Mouse (Mus musculus): ENCODE results near the gene Actb.
"Not testable (repeated sequence)": the region's sequence is repeated elsewhere in the genome, so short reads cannot be mapped to it uniquely, and the experiment has no call there.

Gene Actb

DNA sequence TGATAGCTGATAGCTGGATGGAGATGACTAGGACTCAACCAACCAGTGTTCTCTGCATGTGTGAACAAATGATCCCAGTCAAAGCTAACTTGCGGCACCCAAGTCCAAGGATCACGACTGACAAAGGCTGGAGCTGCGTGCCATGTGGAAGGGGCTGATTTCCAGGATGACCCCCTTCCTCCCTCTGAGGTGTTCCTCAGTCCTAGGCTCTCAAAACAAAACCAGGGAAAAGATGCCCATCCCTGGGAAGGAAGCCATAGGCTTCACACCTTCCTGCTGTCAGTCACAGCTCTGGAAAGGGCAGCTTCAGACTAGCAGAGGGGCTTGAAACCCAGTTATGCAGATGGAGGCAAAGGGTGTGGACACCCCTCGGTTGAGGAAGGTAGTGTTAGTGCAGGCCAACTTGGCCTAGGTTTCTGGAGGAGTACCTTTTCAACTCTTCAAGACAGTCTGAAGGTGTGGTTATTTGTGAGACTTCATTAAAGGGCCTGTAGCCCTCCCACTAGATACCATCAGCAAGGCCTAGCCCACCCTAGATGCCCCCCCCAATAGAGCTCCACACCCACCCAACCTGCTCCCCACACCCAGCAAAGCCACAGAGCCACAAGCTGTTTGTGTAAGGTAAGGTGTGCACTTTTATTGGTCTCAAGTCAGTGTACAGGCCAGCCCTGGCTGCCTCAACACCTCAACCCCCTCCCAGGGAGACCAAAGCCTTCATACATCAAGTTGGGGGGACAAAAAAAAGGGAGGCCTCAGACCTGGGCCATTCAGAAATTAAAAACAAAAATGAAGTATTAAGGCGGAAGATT, 3.8 kb downstream of the Actb start:
- DNase-seq (ENCODE audit: low read depth, low spot score), result no peak

DNA sequence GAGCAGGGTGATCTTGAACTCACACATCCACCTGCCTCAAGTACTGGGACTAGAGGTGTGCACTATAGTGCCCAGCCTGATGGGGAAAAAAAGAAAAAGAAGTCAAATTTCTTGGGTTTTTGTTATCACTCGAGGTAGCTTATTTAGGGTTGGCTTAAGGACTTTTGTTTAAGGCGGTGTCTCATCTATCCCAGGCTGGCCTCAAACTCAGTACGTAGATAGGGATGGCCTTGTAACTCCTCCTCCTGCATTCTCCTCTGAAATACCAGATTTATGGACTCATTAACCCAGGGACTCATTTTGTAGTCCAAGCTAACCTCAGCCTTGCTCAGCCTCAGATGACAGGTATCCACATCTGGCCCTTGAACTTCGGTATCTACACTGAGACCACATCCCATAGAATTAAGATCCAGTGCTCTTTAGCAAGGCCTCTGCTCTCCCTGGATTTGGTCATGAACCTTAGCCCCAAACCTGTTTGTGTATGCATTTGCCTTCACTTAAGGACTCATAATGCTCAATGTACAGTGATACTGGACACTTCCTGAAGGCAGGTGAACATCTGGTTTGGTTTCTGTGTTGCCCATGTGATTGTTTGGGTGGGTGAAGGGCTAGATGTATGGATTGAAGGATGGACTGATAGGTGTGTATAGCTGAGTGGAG, 4.6 kb downstream of the Actb start:
- no peak for DNase-seq (ENCODE audit: low read depth, low spot score)

DNA sequence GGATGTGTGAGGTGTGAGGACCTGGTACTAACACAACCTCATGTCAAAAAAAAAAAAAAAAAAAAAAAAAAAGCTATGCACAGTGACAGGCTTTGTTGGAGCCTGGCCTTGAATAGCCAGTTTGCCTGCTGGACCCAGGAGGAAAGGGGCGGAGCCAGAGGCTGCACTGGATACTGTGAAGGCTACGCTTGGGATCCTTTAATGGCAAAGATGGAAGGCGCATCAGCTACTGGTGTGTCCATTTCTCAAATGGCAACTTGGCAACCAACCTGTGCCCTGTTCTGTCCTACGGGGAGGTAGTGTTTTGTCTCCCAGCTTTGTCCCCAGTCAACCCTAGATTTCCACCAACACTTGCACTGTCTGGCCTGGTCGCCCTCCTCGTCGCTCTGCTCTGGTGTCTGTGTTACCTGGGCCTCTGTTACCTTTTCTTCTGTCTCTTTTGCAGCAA, 5.2 kb downstream of the Actb start:
- no peak for DNase-seq (ENCODE audit: low read depth, low spot score)

DNA sequence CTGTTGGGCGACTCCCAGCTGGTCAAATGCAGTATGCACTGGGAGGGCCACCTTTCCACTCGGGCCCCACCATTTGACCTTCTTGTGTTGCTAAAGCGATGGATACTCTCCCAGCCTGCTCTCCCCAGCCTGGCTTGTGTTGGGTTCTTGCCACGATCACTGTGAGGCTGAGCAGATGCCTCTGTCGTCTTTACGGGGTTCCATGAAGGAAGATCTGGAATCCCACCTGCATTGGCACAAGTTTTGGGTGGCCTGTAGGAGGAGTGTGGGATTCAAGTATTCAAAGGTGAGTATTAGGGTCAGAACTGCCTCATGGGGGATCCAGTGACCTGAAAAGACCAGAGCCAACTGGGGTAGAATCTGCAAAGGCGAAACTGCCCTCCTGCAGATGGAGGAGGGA, 5.9 kb downstream of the Actb start:
- DNase-seq (ENCODE audit: low read depth, low spot score), result no peak

DNA sequence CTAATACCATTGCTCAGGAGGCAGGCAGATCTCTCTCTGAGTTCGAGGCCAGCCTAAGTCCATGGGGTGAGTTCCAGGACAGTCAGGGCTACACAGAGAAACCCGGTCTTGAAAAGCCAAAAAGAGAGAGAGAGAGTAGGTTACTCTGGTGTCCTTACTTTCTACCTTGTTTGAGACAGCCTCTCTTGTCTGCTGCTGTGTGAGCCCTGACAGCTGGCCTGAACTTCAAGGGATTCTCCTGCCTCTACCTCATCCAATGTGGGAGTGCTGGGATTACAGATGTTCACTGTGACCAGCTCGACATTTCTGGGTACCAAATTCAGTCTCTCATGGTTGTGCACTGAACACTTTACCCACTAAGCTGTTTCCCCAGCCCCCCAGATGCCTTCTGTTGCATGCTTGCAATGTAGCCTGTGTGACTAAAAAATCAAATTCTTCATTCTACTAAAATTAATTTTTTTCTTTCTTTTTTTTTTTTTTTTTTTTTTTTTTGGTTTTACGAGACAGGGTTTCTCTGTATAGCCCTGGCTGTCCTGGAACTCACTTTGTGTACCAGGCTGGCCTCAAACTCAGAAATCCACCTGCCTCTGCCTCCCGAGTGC, 6.5 kb downstream of the Actb start:
- DNase-seq (ENCODE audit: low read depth, low spot score), result no peak

DNA sequence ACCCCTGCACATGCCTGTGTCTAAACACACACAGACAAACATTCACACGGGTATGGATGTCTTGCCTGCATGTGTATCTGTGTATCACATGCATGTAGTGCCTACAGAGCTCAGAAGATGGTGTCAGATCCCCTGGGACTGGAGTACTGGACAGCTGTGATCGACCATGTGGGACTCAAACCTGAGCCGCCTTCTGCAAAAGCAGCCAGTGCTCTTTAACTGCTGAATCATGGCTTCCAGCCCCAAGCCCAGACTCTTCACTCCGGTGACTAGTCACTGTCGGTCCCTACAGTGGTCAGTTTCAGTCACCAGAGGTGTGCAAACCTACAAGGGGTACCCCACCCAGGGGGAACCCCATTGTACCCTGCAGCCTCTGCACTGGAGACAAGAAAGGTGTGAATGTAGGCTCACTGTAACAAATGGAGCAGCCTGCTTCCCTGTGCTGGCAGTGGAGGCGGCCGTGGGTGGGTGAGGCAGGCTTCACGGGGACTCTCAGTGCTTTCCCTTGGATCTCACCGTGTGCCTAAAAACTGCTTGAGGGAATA, 7.4 kb downstream of the Actb start:
- DNase-seq (ENCODE audit: low read depth, low spot score), result no peak

DNA sequence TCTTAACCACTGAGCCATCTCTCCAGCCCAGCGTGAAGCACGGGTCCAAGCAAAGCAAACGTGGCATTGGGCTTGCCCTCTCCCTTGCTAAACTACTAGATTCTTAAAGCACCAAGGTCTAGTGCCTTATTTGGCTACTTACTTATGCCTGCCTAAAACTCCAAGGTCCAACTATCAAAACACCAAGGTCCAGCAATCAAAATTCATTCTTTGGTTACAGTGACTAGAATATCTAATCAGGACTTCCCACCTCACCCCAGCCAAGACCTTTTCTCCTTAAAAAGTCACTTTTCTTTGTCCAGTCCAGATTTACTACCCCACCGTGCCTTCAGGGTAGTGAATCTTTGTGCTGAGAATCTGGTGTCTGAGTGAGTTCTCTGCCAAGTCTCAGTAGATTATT, 8.2 kb downstream of the Actb start:
- no peak for DNase-seq (ENCODE audit: low read depth, low spot score)

DNA sequence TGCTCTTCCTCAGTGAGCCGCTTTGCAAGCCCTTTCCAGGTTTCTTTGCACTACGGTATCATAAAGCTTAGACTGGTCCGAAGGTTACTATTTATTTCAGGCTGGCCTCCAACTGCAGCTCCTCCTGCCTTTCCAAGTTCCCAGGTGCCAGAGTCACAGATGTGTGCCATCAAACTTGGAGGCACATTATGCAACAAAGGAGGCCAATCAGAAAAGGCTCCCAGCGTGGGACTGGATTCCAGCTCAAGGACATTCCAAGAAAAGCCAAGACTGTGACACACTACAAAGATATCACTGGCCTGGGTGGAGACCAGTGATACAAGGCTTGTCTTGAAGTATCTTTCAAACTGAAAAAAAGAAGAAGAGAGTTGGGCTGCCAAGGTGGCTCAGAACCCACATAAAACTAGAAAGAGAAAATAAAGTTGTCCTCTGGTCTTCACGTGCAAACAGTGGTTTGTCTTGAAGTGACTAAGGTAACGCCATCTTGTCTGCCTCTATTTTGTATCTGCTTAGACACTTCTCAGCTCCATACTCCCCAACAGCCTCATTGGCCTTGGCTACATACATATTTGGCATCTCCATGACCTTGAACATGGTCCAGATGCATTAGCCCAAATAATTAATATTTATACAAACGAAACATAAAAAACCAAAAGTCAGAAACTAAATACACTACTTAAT, 8.8 kb downstream of the Actb start:
- DNase-seq (ENCODE audit: low read depth, low spot score), result no peak

DNA sequence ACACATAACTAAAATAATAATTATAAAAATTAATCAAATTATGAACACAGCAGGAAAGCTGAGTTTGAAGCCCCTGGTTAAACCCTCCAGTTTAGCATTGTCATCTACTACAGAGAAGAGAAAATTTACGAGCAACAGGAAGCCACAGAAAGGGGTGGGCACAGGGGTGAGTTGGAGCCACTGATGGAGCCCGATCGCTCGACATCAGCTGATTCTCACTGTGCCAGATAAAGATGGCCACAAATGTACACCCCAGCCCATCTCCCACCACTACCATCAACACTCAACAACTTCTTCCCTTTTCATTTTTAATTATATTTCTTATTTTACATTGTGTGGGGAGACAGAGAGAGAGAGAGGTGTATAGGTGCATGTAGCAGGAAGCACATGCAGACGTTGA, 9.8 kb downstream of the Actb start:
- no peak for DNase-seq (ENCODE audit: low read depth, low spot score)

DNA sequence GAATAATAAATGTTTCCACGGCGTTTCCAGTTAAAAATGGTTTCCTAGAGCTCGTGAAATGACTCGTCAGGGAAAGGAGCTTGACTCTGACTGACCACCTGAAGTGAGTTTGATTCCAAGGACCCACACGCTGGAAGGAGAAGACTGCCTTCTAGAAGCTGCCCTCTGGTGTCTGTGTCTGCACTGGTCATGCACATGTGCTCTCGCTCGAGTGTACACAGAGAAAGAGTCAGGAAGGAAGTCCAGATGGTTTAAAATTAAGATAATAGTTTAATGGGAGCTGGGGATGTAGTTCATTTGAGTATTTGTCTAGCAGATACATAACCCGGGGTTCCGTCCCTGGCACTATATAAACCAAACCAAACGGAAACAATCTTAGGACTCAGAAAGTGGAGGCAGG, 10.4 kb downstream of the Actb start:
- DNase-seq (ENCODE audit: low read depth, low spot score), result no peak

DNA sequence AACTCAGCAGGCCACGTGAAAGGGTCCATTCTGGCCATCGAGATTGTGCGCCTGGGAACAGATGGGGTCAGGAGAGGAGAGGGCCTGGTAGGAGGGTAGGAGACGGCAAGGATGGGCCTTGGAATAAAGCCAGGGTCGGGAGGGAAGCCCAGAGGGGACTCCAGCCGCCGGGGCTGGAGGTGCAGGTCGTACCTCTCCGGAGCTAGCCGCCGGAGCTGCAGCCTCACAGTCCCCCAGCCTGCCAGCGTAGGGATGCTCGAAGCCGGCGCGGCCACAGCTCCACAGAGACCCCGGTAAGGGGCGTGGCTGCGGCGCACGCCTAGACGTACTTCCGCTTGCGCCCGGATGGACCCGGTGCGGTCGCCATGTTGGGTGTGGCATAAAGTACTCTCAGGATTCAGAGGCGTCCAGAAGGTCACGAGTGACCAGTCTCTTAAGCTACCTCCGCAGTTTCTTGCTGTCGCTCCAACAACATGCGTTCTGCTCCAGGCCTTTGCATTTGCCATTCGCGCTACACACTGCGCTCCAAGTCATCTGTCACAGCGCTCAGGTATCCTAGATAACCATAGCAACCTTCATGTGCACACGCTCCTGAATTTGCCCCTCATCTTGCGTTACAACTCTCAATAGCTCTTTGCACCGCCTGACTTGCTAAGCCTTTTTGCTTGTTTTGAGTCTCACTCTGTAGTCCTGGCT, 11.5 kb downstream of the Actb start, which contains the start of gene Fbxl18:
TSS of gene Fbxl18 (minus strand) at position 504 of the 696 bp plus-strand sequence.
- DNase-seq (ENCODE audit: low read depth, low spot score), result peak; percentile 84

DNA sequence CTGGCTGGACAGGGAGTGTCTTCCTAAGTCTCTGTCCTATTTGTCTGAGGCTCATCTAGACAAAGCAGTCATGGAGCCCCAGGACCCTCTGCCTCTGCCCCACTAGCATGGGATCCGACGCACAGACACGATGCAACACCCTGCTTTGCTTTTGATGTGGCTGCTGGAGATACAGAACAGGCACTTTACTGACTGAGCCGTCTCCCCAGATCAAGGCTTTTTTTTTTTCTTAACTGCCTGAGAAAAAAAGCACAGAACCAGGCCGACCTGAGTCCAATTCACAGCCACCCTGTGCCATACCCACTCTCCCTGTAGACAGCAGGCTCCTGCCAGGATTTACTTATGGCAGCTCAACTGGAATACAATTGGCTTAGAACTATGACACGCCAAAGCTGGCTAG, 15.2 kb downstream of the Actb start:
- no peak for DNase-seq (ENCODE audit: low read depth, low spot score)

DNA sequence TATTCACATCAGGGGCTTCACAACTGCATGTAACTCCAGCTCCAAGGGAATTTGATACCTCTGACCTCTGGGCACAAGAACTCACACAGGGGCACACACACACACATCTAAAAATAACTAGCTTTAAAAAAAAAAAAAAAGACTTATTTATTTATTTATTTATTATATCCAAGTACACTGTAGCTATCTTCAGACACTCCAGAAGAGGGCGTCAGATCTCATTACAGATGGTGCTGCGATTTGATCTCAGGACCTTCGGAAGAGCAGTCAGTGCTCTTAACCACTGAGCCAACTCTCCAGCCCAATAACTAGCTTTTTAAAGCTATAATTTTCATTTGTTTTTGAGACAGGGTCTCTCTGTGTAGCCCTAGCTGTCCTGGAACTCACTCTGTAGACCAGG, 19.0 kb downstream of the Actb start:
- DNase-seq (ENCODE audit: low read depth, low spot score), result not testable (repeated sequence)

DNA sequence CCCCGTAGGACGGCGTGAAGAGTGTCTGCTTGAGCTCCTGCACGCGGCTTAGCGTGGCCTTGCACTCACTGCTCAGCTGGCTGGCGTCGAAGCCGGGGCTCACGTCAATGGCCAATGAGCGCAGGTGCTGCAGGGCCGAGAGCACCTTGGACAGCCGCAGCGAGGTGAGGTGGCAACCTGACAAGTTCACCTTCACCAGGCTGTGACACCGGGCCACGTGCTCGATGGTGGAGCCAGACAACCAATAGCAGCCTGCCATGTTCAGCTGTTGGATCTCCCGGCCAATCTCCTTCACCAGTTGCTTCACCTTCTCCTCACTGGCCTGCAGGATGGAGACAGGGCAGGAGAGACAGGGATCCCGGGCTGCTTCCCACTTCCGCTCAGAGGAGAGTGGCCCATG, 19.8 kb downstream of the Actb start:
- no peak for DNase-seq (ENCODE audit: low read depth, low spot score)

DNA sequence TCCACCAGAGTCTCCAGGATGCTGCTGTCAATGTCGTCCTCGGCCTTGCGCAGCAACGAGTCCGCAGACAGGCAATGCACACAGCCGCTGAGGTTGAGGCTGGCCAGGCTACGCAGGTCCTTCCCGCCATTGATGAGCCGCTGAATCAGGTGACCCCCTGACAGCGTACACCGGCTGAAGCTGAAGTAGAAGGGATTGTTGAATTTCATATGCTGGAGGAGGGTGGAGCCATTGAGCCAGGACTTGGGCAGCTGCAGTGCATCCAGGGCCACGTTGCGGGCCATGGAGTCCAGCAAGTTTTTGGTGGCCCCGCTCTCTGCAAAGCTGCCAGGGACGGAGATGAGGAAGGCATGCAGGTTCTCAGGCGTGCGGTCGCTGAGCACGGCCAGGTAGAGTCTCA, 20.4 kb downstream of the Actb start:
- no peak for DNase-seq (ENCODE audit: low read depth, low spot score)

DNA sequence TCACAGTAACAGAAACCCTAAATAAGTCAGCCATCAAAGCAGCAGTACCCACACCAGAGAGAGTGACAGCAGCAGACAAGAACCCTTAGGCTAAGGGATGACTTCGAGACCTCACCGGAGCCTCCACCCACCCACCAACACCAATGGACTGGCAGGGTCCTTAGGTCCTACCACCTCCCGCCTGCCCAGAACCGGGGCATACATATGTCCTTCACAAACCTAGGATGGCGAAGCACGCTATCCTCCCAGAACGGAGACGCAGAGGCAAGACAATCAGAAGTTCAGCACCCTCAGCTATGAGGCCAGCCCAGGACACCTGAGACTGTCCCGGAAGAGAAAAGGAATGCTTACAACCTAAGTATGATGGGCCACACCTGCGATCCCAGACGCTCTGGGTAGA, 24.1 kb downstream of the Actb start:
- DNase-seq (ENCODE audit: low read depth, low spot score), result no peak

DNA sequence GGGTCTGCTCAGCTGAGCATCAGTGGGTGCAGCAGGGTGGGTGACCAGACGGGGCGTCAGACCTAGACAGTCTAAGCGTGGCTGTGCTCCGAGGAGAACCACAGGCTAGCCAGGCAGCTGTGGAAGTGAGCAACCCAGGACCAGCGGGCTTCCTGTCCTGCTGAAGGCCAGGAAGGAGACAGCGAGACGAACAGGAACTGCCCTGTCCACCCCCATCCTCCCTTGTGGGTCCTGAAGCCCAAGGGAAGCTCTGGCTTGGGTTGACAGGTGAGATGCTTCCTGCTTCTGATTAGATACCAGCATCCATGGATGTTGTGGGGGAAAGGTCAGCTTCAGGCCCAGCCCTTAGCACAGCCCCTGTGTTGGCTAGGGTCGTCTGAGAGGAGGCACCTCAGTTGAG, 24.6 kb downstream of the Actb start:
- DNase-seq (ENCODE audit: low read depth, low spot score), result no peak

DNA sequence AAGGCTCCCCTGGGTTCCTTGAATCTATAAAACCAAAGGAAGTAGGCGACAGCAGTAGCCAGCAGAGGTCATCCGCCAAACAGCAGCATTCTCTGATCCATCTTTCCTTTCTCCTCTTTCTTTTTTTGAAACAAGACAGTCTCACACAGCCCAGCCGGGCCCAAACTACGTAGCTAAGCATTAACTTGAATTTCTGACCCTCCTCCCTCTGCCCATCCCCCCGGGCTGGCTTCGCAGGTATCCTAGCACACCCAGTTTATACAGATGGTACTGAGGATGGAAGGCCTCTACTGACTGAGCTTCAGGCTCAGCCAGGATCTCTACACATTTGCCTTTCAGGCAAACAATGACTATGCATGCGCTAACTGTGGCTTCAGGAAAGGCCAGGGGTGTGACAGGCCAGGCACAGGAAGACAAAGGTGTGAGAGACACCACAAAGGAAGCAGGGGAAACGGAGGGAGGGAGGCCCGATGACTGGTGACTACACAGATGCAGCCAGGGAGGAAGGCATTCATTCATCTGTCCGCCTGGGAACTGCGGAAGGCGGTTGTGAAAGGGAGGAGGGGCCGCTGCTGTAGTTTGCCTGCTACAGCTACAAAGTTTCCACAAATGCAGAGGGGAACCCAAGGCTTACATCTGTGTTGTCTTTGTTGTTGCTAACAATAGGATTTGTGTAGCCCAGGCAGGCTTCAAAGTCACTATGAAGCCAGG, 25.6 kb downstream of the Actb start:
- DNase-seq (ENCODE audit: low read depth, low spot score), result no peak

DNA sequence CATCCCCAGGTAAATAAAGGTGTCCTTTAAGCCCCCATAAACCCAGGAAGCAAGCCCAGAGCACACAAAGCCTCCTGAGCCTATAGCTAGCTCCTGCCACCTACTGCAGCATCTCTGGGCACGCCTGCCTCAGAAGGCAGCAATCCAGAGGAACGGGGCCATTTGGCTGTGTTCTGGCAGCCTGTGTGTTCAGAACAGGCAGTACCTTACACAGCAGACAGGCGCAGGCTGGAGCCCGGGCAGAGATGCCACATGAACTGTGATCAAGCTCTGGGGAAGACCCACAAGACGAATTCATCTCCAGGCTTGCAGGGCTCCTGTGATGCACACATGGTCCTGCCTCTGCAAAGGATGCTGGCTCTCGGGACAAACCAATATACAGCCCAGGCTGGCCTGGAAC, 26.3 kb downstream of the Actb start:
- no peak for DNase-seq (ENCODE audit: low read depth, low spot score)

DNA sequence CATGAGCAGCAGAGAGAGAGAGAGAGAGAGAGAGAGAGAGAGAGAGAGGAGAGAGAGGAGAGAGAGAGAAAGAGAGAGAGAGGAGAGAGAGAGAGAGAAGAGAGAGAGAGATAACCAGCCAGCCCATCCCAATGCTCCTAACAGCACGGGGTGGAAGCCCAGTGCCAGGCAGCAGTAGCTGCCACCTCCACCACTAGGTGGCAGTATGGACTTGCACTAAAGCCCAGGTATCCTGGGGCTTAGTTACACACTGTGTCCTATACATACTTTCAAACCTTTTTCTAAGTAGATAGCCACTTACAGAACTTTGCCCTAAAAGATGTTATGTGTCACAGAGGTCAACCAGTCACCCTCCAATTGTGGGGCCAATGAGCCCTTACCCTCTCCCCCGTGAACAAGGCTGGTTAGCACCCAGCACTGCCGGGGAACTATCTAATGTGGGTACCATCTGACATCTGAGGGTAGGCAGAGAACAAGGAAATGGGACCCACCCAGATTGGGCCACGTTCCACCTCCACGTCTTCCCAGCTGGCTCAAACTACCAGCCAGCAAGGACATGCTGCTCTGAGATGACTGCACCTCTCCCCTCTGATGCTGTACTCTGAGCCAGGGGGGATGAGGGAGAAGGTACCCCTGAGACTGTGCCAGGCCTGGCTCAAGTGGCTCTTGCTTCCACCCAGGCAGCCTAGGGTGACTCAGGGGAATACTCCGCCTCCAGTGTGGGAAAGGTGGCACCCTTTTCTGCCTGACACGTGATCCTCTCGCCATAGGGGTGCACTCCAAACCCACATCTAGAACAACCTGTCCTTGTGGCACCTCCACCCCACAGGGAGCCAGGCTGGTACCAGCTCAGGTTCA, 27.0 kb downstream of the Actb start:
- DNase-seq (ENCODE audit: low read depth, low spot score), result peak; percentile 83

All from embryo, embryonic 11.5 days (tissue).